Mouse (Mus musculus): ENCODE data around the gene Adh5. TPM values are rescaled to one million over a fixed set of nuclear protein-coding genes. Genes with fewer than 3 reads are reported as not detected.

The Adh5 gene
- polyA plus RNA-seq, 1 experiment from 2014 or later = 217 TPM

GRCm38 (mm10) chr3:138494565-138494964 is 51.7 kb downstream of the Adh5 start:
- 42% methylated on average over 1 of the region's 1 CpGs for WGBS
- H3K4me1 ChIP-seq = peaks cover 3% of the 10 kb centered on the region; the same call in 1 of the 2 replicates
- no peaks in the 10 kb centered on the region for H3K9me3 ChIP-seq (replicated peaks)
- ATAC-seq (ENCODE audit: low FRiP score) = no peak
- H3K36me3 ChIP-seq = no peaks in the 10 kb centered on the region
- H3K27me3 ChIP-seq = no peaks in the 10 kb centered on the region
- H3K27ac ChIP-seq = no peak overlapping the region
- no peak overlapping the region for H3K9ac ChIP-seq
- no peak overlapping the region for H3K4me2 ChIP-seq (replicated peaks)
- no peak overlapping the region for H3K4me3 ChIP-seq

- Histone ChIP-seq H3K9me3 (replicated peaks) (no peaks in the 10 kb centered on the region), H3K4me1 (peaks cover 10% of the 10 kb centered on the region), H3K27me3 (no peaks in the 10 kb centered on the region), H3K4me3 (no peak overlapping the region), H3K27ac (no peak overlapping the region), H3K36me3 (no peaks in the 10 kb centered on the region), H3K9ac (no peak overlapping the region), H3K4me2 (replicated peaks) (no peak overlapping the region)
- WGBS = 87% methylated on average over 11 of the region's 11 CpGs
- no peak for ATAC-seq (ENCODE audit: low FRiP score)
Observed at GRCm38 (mm10) chr3:138495166-138496145, 52.6 kb downstream of the Adh5 start.

GRCm38 (mm10) chr3:138498731-138499130 is 55.8 kb downstream of the Adh5 start:
- Histone ChIP-seq H3K36me3 (no peaks in the 10 kb centered on the region), H3K4me3 (no peak overlapping the region), H3K27ac (no peak overlapping the region), H3K9me3 (replicated peaks) (no peaks in the 10 kb centered on the region), H3K27me3 (no peaks in the 10 kb centered on the region), H3K4me1 (peaks cover 15% of the 10 kb centered on the region), H3K9ac (no peak overlapping the region), H3K4me2 (replicated peaks) (no peak overlapping the region)
- ATAC-seq (ENCODE audit: low FRiP score) = no peak
- WGBS = 62% methylated on average over 4 of the region's 4 CpGs

GRCm38 (mm10) chr3:138499854-138500740 is 57.2 kb downstream of the Adh5 start:
- no peak overlapping the region for H3K4me3 ChIP-seq
- H3K27ac ChIP-seq = peak overlapping the region; percentile 49
- peak; percentile 87 for ATAC-seq (ENCODE audit: low FRiP score)
- H3K9me3 ChIP-seq (replicated peaks) = no peaks in the 10 kb centered on the region
- H3K9ac ChIP-seq = no peak overlapping the region
- peak overlapping the region; percentile 19 for H3K4me2 ChIP-seq (replicated peaks)
- no peaks in the 10 kb centered on the region for H3K27me3 ChIP-seq
- WGBS = 23% methylated on average over 15 of the region's 15 CpGs
- no peaks in the 10 kb centered on the region for H3K36me3 ChIP-seq
- H3K4me1 ChIP-seq = peaks cover 15% of the 10 kb centered on the region

GRCm38 (mm10) chr3:138503754-138504153 is 60.9 kb downstream of the Adh5 start:
- Histone ChIP-seq H3K4me1 (peaks cover 15% of the 10 kb centered on the region), H3K4me2 (replicated peaks) (no peak overlapping the region), H3K9me3 (replicated peaks) (no peaks in the 10 kb centered on the region), H3K27me3 (no peaks in the 10 kb centered on the region), H3K36me3 (no peaks in the 10 kb centered on the region), H3K9ac (no peak overlapping the region), H3K27ac (no peak overlapping the region), H3K4me3 (no peak overlapping the region)
- no peak for ATAC-seq (ENCODE audit: low FRiP score)
- 90% methylated on average over 11 of the region's 11 CpGs for WGBS

Other genes with a start within 250 kb of the Adh5 start
- gene 4930579F01Rik, start 249.3 kb upstream of the Adh5 start, polyA plus RNA-seq (2016; fragmentation: Nextera tagmentation; extraction: Ambion mirVana) = not detected in 2 replicates
- 0.15 and 0.17 TPM in 2 replicates for gene Adh7, start 225.3 kb upstream of the Adh5 start, polyA plus RNA-seq (2016; fragmentation: Nextera tagmentation; extraction: Ambion mirVana)
- gene Adh1, start 182.1 kb upstream of the Adh5 start, polyA plus RNA-seq (2016; fragmentation: Nextera tagmentation; extraction: Ambion mirVana) = 0.39 and 0.93 TPM in 2 replicates
- not detected in 2 replicates for gene Adh6a, start 129.8 kb upstream of the Adh5 start, polyA plus RNA-seq (2016; fragmentation: Nextera tagmentation; extraction: Ambion mirVana)
- 0.21 and 0.22 TPM in 2 replicates for gene Adh6b, start 101.3 kb upstream of the Adh5 start, polyA plus RNA-seq (2016; fragmentation: Nextera tagmentation; extraction: Ambion mirVana)
- gene Adh4, start 27.6 kb upstream of the Adh5 start, polyA plus RNA-seq (2016; fragmentation: Nextera tagmentation; extraction: Ambion mirVana) = not detected in 2 replicates
- 46.4 and 47.5 TPM in 2 replicates for gene Metap1, start 46.4 kb downstream of the Adh5 start, polyA plus RNA-seq (2016; fragmentation: Nextera tagmentation; extraction: Ambion mirVana)
- gene Eif4e, start 83.1 kb downstream of the Adh5 start, polyA plus RNA-seq (2016; fragmentation: Nextera tagmentation; extraction: Ambion mirVana) = 300 and 313 TPM in 2 replicates

Data from hindbrain, embryonic 12.5 days (tissue).